Mouse (Mus musculus): ENCODE measurements around the gene Tmx1. TPM values are rescaled to one million over a fixed set of nuclear protein-coding genes. Genes with fewer than 3 reads are reported as not detected.
A peak's percentile ranks its signal among the peaks of the same experiment; 100 is the strongest.

Tmx1 gene
- polyA plus RNA-seq, 1 experiment from 2014 or later, result 73.9 TPM

- H3K36me3 ChIP-seq (ENCODE audit: control insufficient read depth, insufficient read depth, low read length), result no peaks in the 10 kb centered on the region
- no peak overlapping the region for H3K27ac ChIP-seq (replicated peaks; ENCODE audit: low read depth, low read length)
- no peak overlapping the region for H3K9ac ChIP-seq (ENCODE audit: low read depth, low read length)
- H3K27me3 ChIP-seq (replicated peaks; ENCODE audit: control insufficient read depth, insufficient read depth, low read length), result no peaks in the 10 kb centered on the region
- DNase-seq (ENCODE audit: low spot score) (no peak), ATAC-seq (ENCODE audit: low read depth) (no peak)
- H3K9me3 ChIP-seq (ENCODE audit: control insufficient read depth, low read length), result no peaks in the 10 kb centered on the region
- no peak overlapping the region for H3K4me2 ChIP-seq (ENCODE audit: low read depth, low read length)
- no peaks in the 10 kb centered on the region for H3K4me1 ChIP-seq (ENCODE audit: control insufficient read depth, insufficient read depth, low read length)
- H3K4me3 ChIP-seq (ENCODE audit: low read depth, low read length), result no peak overlapping the region
- 78% methylated on average over 4 of the region's 4 CpGs for WGBS
These were observed 23.3 kb upstream of the Tmx1 start for GRCm38 (mm10) chr12:70429637-70430036.

GRCm38 (mm10) chr12:70430307-70430950 is 22.5 kb upstream of the Tmx1 start:
- no peaks in the 10 kb centered on the region for H3K36me3 ChIP-seq (ENCODE audit: control insufficient read depth, insufficient read depth, low read length)
- H3K27ac ChIP-seq (replicated peaks; ENCODE audit: low read depth, low read length), result no peak overlapping the region
- H3K4me3 ChIP-seq (ENCODE audit: low read depth, low read length), result no peak overlapping the region
- H3K27me3 ChIP-seq (replicated peaks; ENCODE audit: control insufficient read depth, insufficient read depth, low read length), result no peaks in the 10 kb centered on the region
- ATAC-seq (ENCODE audit: low read depth) (peak; percentile 12; the same call in 1 of the 2 replicates), DNase-seq (ENCODE audit: low spot score) (peak; percentile 79)
- no peaks in the 10 kb centered on the region for H3K9me3 ChIP-seq (ENCODE audit: control insufficient read depth, low read length)
- H3K4me1 ChIP-seq (ENCODE audit: control insufficient read depth, insufficient read depth, low read length), result no peaks in the 10 kb centered on the region
- WGBS, result 29% methylated on average over 8 of the region's 8 CpGs
- no peak overlapping the region for H3K4me2 ChIP-seq (ENCODE audit: low read depth, low read length)
- H3K9ac ChIP-seq (ENCODE audit: low read depth, low read length), result no peak overlapping the region

- H3K27ac ChIP-seq (replicated peaks; ENCODE audit: low read depth, low read length), result no peak overlapping the region
- DNase-seq (ENCODE audit: low spot score), result no peak
- no peak overlapping the region for H3K4me3 ChIP-seq (ENCODE audit: low read depth, low read length)
- H3K9me3 ChIP-seq (ENCODE audit: control insufficient read depth, low read length), result no peaks in the 10 kb centered on the region
- no peak overlapping the region for H3K4me2 ChIP-seq (ENCODE audit: low read depth, low read length)
- ATAC-seq (ENCODE audit: low read depth), result no peak
- H3K9ac ChIP-seq (ENCODE audit: low read depth, low read length), result no peak overlapping the region
- WGBS, result 65% methylated on average over 5 of the region's 5 CpGs
- H3K36me3 ChIP-seq (ENCODE audit: control insufficient read depth, insufficient read depth, low read length), result no peaks in the 10 kb centered on the region
- H3K4me1 ChIP-seq (ENCODE audit: control insufficient read depth, insufficient read depth, low read length), result no peaks in the 10 kb centered on the region
- H3K27me3 ChIP-seq (replicated peaks; ENCODE audit: control insufficient read depth, insufficient read depth, low read length), result no peaks in the 10 kb centered on the region
These were observed 21.5 kb upstream of the Tmx1 start for GRCm38 (mm10) chr12:70431428-70431827.

GRCm38 (mm10) chr12:70449961-70450360 is 2.9 kb upstream of the Tmx1 start:
- H3K9ac ChIP-seq (ENCODE audit: low read depth, low read length), result no peak overlapping the region

GRCm38 (mm10) chr12:70451533-70451932 is 1.4 kb upstream of the Tmx1 start:
- ATAC-seq (ENCODE audit: low read depth), result no peak
- 94% methylated on average over 3 of the region's 3 CpGs for WGBS
- no peak overlapping the region for H3K4me2 ChIP-seq (ENCODE audit: low read depth, low read length)

More at GRCm38 (mm10) chr12:70449961-70450360, 2.9 kb upstream of the Tmx1 start:
- Histone ChIP-seq H3K36me3 (ENCODE audit: control insufficient read depth, insufficient read depth, low read length) (no peaks in the 10 kb centered on the region), H3K4me2 (ENCODE audit: low read depth, low read length) (no peak overlapping the region), H3K4me3 (ENCODE audit: low read depth, low read length) (no peak overlapping the region), H3K4me1 (ENCODE audit: control insufficient read depth, insufficient read depth, low read length) (peaks cover 13% of the 10 kb centered on the region), H3K27me3 (replicated peaks; ENCODE audit: control insufficient read depth, insufficient read depth, low read length) (no peaks in the 10 kb centered on the region), H3K9me3 (ENCODE audit: control insufficient read depth, low read length) (no peaks in the 10 kb centered on the region), H3K27ac (replicated peaks; ENCODE audit: low read depth, low read length) (no peak overlapping the region)
- ATAC-seq (ENCODE audit: low read depth) (no peak), DNase-seq (ENCODE audit: low spot score) (no peak)

GRCm38 (mm10) chr12:70452143-70452542 is 752 bp upstream of the Tmx1 start:
- Histone ChIP-seq H3K27me3 (replicated peaks; ENCODE audit: control insufficient read depth, insufficient read depth, low read length) (no peaks in the 10 kb centered on the region), H3K4me2 (ENCODE audit: low read depth, low read length) (peak overlapping the region; percentile 54)

More at GRCm38 (mm10) chr12:70451533-70451932, 1.4 kb upstream of the Tmx1 start:
- Histone ChIP-seq H3K27ac (replicated peaks; ENCODE audit: low read depth, low read length) (no peak overlapping the region), H3K4me3 (ENCODE audit: low read depth, low read length) (no peak overlapping the region), H3K9ac (ENCODE audit: low read depth, low read length) (no peak overlapping the region), H3K9me3 (ENCODE audit: control insufficient read depth, low read length) (no peaks in the 10 kb centered on the region), H3K27me3 (replicated peaks; ENCODE audit: control insufficient read depth, insufficient read depth, low read length) (no peaks in the 10 kb centered on the region), H3K4me1 (ENCODE audit: control insufficient read depth, insufficient read depth, low read length) (peaks cover 13% of the 10 kb centered on the region), H3K36me3 (ENCODE audit: control insufficient read depth, insufficient read depth, low read length) (peaks cover 1% of the 10 kb centered on the region; the same call in 1 of the 2 replicates)
- DNase-seq (ENCODE audit: low spot score), result no peak

GRCm38 (mm10) chr12:70455226-70455625 is 2.3 kb downstream of the Tmx1 start:
- ATAC-seq (ENCODE audit: low read depth) (no peak), DNase-seq (ENCODE audit: low spot score) (no peak)
- Histone ChIP-seq H3K4me3 (ENCODE audit: low read depth, low read length) (no peak overlapping the region), H3K4me1 (ENCODE audit: control insufficient read depth, insufficient read depth, low read length) (peaks cover 13% of the 10 kb centered on the region), H3K9ac (ENCODE audit: low read depth, low read length) (no peak overlapping the region), H3K9me3 (ENCODE audit: control insufficient read depth, low read length) (0 out of 2 replicates have a peak, but pooled peaks cover 2% of the 10 kb centered on the region), H3K4me2 (ENCODE audit: low read depth, low read length) (no peak overlapping the region), H3K27ac (replicated peaks; ENCODE audit: low read depth, low read length) (no peak overlapping the region), H3K36me3 (ENCODE audit: control insufficient read depth, insufficient read depth, low read length) (peaks cover 36% of the 10 kb centered on the region), H3K27me3 (replicated peaks; ENCODE audit: control insufficient read depth, insufficient read depth, low read length) (no peaks in the 10 kb centered on the region)
- WGBS, result 90% methylated on average over 8 of the region's 8 CpGs

More at GRCm38 (mm10) chr12:70452143-70452542, 752 bp upstream of the Tmx1 start:
- H3K4me1 ChIP-seq (ENCODE audit: control insufficient read depth, insufficient read depth, low read length), result peaks cover 13% of the 10 kb centered on the region
- no peak for DNase-seq (ENCODE audit: low spot score)
- H3K27ac ChIP-seq (replicated peaks; ENCODE audit: low read depth, low read length), result no peak overlapping the region
- H3K4me3 ChIP-seq (ENCODE audit: low read depth, low read length), result peak overlapping the region; percentile 94; the same call in 1 of the 2 replicates
- H3K36me3 ChIP-seq (ENCODE audit: control insufficient read depth, insufficient read depth, low read length), result peaks cover 8% of the 10 kb centered on the region
- 87% methylated on average over 2 of the region's 2 CpGs for WGBS
- no peaks in the 10 kb centered on the region for H3K9me3 ChIP-seq (ENCODE audit: control insufficient read depth, low read length)
- no peak for ATAC-seq (ENCODE audit: low read depth)
- peak overlapping the region; percentile 90; the same call in 1 of the 2 replicates for H3K9ac ChIP-seq (ENCODE audit: low read depth, low read length)

- Histone ChIP-seq H3K9me3 (ENCODE audit: control insufficient read depth, low read length) (0 out of 2 replicates have a peak, but pooled peaks cover 4% of the 10 kb centered on the region), H3K9ac (ENCODE audit: low read depth, low read length) (no peak overlapping the region), H3K4me1 (ENCODE audit: control insufficient read depth, insufficient read depth, low read length) (peaks cover 4% of the 10 kb centered on the region), H3K4me3 (ENCODE audit: low read depth, low read length) (no peak overlapping the region), H3K4me2 (ENCODE audit: low read depth, low read length) (no peak overlapping the region), H3K27ac (replicated peaks; ENCODE audit: low read depth, low read length) (no peak overlapping the region), H3K36me3 (ENCODE audit: control insufficient read depth, insufficient read depth, low read length) (peaks cover 59% of the 10 kb centered on the region), H3K27me3 (replicated peaks; ENCODE audit: control insufficient read depth, insufficient read depth, low read length) (no peaks in the 10 kb centered on the region)
- WGBS, result 89% methylated on average over 1 of the region's 1 CpGs
- DNase-seq (ENCODE audit: low spot score), result no peak
- ATAC-seq (ENCODE audit: low read depth), result no peak
These were observed 6.7 kb downstream of the Tmx1 start for GRCm38 (mm10) chr12:70459546-70459945.

- Histone ChIP-seq H3K27me3 (replicated peaks; ENCODE audit: control insufficient read depth, insufficient read depth, low read length) (no peaks in the 10 kb centered on the region), H3K9me3 (ENCODE audit: control insufficient read depth, low read length) (0 out of 2 replicates have a peak, but pooled peaks cover 4% of the 10 kb centered on the region), H3K9ac (ENCODE audit: low read depth, low read length) (no peak overlapping the region), H3K27ac (replicated peaks; ENCODE audit: low read depth, low read length) (no peak overlapping the region), H3K4me1 (ENCODE audit: control insufficient read depth, insufficient read depth, low read length) (no peaks in the 10 kb centered on the region), H3K4me3 (ENCODE audit: low read depth, low read length) (no peak overlapping the region), H3K4me2 (ENCODE audit: low read depth, low read length) (no peak overlapping the region), H3K36me3 (ENCODE audit: control insufficient read depth, insufficient read depth, low read length) (peaks cover 69% of the 10 kb centered on the region)
- WGBS, result 90% methylated on average over 4 of the region's 4 CpGs
- ATAC-seq (ENCODE audit: low read depth) (no peak), DNase-seq (ENCODE audit: low spot score) (no peak)
These were observed 11.1 kb downstream of the Tmx1 start for GRCm38 (mm10) chr12:70464016-70464415.

Data from embryonic facial prominence, embryonic 14.5 days (tissue).